Comparison of ENCODE assay signal across 18 mouse cellular contexts in the genomic region with DNA sequence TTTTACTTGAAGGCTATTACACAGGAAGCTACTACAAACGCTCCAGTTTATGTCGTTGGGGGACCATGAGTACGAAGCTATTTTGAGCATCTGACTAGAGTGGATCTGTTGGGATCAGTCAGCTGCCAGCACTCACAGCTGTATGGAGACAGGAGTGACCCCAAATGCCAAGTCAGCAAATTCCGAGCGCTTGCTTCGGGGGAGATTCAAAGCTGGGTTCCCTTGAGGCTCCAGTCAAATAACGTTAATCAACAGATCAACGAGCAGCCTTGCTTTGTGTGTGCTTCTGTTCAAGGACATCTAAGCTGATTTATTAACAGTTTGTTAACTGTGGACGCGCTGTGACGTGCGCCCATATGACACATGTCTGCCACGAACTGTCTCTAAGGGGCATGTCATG.
A peak's percentile ranks its signal among the peaks of the same experiment; 100 is the strongest.
DNase-seq lines count a peak whose midpoint lies in the region; ATAC-seq and TF ChIP-seq lines count a peak whose summit lies in the region.
"Had no signal": no experiment of that assay in that cellular context is flagged by ENCODE, and none has a peak within 500 bp of the region (broad histone marks: within the 10 kb centered on the region; RNA-seq: fewer than 3 reads in every experiment).

No protein-coding gene starts in this region.

- H3K27ac ChIP-seq in kidney, embryonic 14.5 days (ENCODE audit: low read depth, low read length), result no peak overlapping the region
- no peak overlapping the region for H3K27ac ChIP-seq in midbrain, postnatal 0 days (ENCODE audit: low read depth, low read length)
- H3K27ac ChIP-seq in midbrain, embryonic 11.5 days (ENCODE audit: low read depth, low read length), result no peak overlapping the region
- 0 out of 2 replicates have a peak overlapping the region, but pooled peaks have one; percentile 3 for H3K27ac ChIP-seq in hindbrain, embryonic 16.5 days (ENCODE audit: low read depth, low read length)
- no peak overlapping the region for H3K27ac ChIP-seq in forebrain, embryonic 16.5 days (ENCODE audit: low read length)
- H3K27ac ChIP-seq: forebrain, embryonic 13.5 days; heart, embryonic 13.5 days; liver, embryonic 13.5 days; midbrain, embryonic 10.5 days had no signal

- H3K27me3 ChIP-seq in kidney, embryonic 14.5 days (ENCODE audit: control insufficient read depth, insufficient read depth, low read length), result no peaks in the 10 kb centered on the region
- H3K27me3 ChIP-seq in midbrain, postnatal 0 days (ENCODE audit: insufficient read depth, low read length), result no peaks in the 10 kb centered on the region
- no peaks in the 10 kb centered on the region for H3K27me3 ChIP-seq in midbrain, embryonic 11.5 days (ENCODE audit: control insufficient read depth, insufficient read depth, low read length)
- no peaks in the 10 kb centered on the region for H3K27me3 ChIP-seq in hindbrain, embryonic 16.5 days (replicated peaks; ENCODE audit: control insufficient read depth, insufficient read depth, low read length)
- no peaks in the 10 kb centered on the region for H3K27me3 ChIP-seq in forebrain, embryonic 16.5 days (replicated peaks; ENCODE audit: control insufficient read depth, insufficient read depth, low read length)
- H3K27me3 ChIP-seq: forebrain, embryonic 13.5 days; heart, embryonic 13.5 days; liver, embryonic 13.5 days had no signal

- H3K9me3 ChIP-seq in kidney, embryonic 14.5 days (ENCODE audit: control insufficient read depth, low read length), result peaks cover 5% of the 10 kb centered on the region; the same call in 1 of the 2 replicates
- H3K9me3 ChIP-seq in midbrain, postnatal 0 days (ENCODE audit: low read length), result no peaks in the 10 kb centered on the region
- no peaks in the 10 kb centered on the region; the same call in 1 of the 2 replicates for H3K9me3 ChIP-seq in midbrain, embryonic 11.5 days (ENCODE audit: control insufficient read depth, low read length)
- no peaks in the 10 kb centered on the region for H3K9me3 ChIP-seq in hindbrain, embryonic 16.5 days (ENCODE audit: control insufficient read depth, low read length)
- H3K9me3 ChIP-seq in forebrain, embryonic 16.5 days (ENCODE audit: control insufficient read depth, low read length), result no peaks in the 10 kb centered on the region
- H3K9me3 ChIP-seq: forebrain, embryonic 13.5 days had no signal

- TF ChIP-seq CTCF in midbrain, postnatal 0 days (IDR thresholded peaks at IDR 0.05), result no peak

- no peaks in the 10 kb centered on the region for H3K36me3 ChIP-seq in kidney, embryonic 14.5 days (ENCODE audit: control insufficient read depth, insufficient read depth, low read length)
- H3K36me3 ChIP-seq in midbrain, postnatal 0 days (ENCODE audit: insufficient read depth, low read length), result no peaks in the 10 kb centered on the region
- no peaks in the 10 kb centered on the region for H3K36me3 ChIP-seq in midbrain, embryonic 11.5 days (ENCODE audit: control insufficient read depth, insufficient read depth, low read length)
- no peaks in the 10 kb centered on the region for H3K36me3 ChIP-seq in hindbrain, embryonic 16.5 days (ENCODE audit: control insufficient read depth, insufficient read depth, low read length)
- H3K36me3 ChIP-seq in forebrain, embryonic 16.5 days (ENCODE audit: control insufficient read depth, insufficient read depth), result no peaks in the 10 kb centered on the region
- H3K36me3 ChIP-seq: heart, embryonic 13.5 days; liver, embryonic 13.5 days; midbrain, embryonic 10.5 days had no signal

- no peak overlapping the region for H3K4me2 ChIP-seq in kidney, embryonic 14.5 days (replicated peaks; ENCODE audit: low read depth, low read length)
- H3K4me2 ChIP-seq in midbrain, postnatal 0 days (ENCODE audit: low read depth, low read length, poor library complexity, severe bottlenecking), result no peak overlapping the region
- no peak overlapping the region for H3K4me2 ChIP-seq in midbrain, embryonic 11.5 days
- no peak overlapping the region for H3K4me2 ChIP-seq in hindbrain, embryonic 16.5 days (ENCODE audit: low read length)
- H3K4me2 ChIP-seq in forebrain, embryonic 16.5 days (ENCODE audit: low read length), result no peak overlapping the region
- H3K4me2 ChIP-seq: forebrain, embryonic 13.5 days; heart, embryonic 13.5 days; liver, embryonic 13.5 days had no signal

- no peak overlapping the region for H3K4me3 ChIP-seq in kidney, embryonic 14.5 days (ENCODE audit: low read length)
- no peak overlapping the region for H3K4me3 ChIP-seq in midbrain, postnatal 0 days (ENCODE audit: low read depth, low read length)
- H3K4me3 ChIP-seq in midbrain, embryonic 11.5 days (ENCODE audit: low read depth, low read length), result no peak overlapping the region
- no peak overlapping the region for H3K4me3 ChIP-seq in hindbrain, embryonic 16.5 days (ENCODE audit: low read length)
- H3K4me3 ChIP-seq in forebrain, embryonic 16.5 days (replicated peaks; ENCODE audit: low read length), result no peak overlapping the region
- H3K4me3 ChIP-seq: forebrain, embryonic 13.5 days; heart, embryonic 13.5 days; liver, embryonic 13.5 days; midbrain, embryonic 10.5 days had no signal

- peak; percentile 61 for ATAC-seq in kidney, embryonic 14.5 days (ENCODE audit: low FRiP score, low TSS enrichment)
- no peak for ATAC-seq in midbrain, postnatal 0 days (ENCODE audit: low FRiP score)
- ATAC-seq in midbrain, embryonic 11.5 days (ENCODE audit: low FRiP score), result no peak
- peak; percentile 63; the same call in 1 of the 2 replicates for ATAC-seq in hindbrain, embryonic 16.5 days
- no peak for ATAC-seq in forebrain, embryonic 16.5 days
- ATAC-seq: CD4-positive, CD25-positive, alpha-beta regulatory T cell, adult 4 months; forebrain, embryonic 13.5 days had no signal

- 51% methylated on average over 13 of the region's 13 CpGs for WGBS in kidney, embryonic 14.5 days
- WGBS in midbrain, postnatal 0 days, result 65% methylated on average over 13 of the region's 13 CpGs
- WGBS in midbrain, embryonic 11.5 days, result 92% methylated on average over 13 of the region's 13 CpGs
- 66% methylated on average over 13 of the region's 13 CpGs for WGBS in hindbrain, embryonic 16.5 days
- WGBS in forebrain, embryonic 16.5 days, result 89% methylated on average over 13 of the region's 13 CpGs

- no peak for DNase-seq in kidney, adult 8-10 months
- peak; percentile 69 for DNase-seq in midbrain, postnatal 0 days (ENCODE audit: low spot score)
- DNase-seq in midbrain, embryonic 11.5 days (ENCODE audit: low spot score, missing footprints), result no peak
- DNase-seq in cerebellum, adult 9-10 months, result no peak
- DNase-seq: adrenal gland, postnatal 36 days; cerebellum, postnatal 14 days; heart, postnatal 4 days; kidney, adult 18-20 months; left cerebral cortex, postnatal 4 days; liver, embryonic 13.5 days; lung, postnatal 14 days had no signal

- no peak overlapping the region for H3K9ac ChIP-seq in kidney, embryonic 14.5 days (ENCODE audit: low read depth, low read length)
- no peak overlapping the region for H3K9ac ChIP-seq in midbrain, postnatal 0 days (replicated peaks; ENCODE audit: low read length, poor library complexity, severe bottlenecking)
- no peak overlapping the region for H3K9ac ChIP-seq in midbrain, embryonic 11.5 days (ENCODE audit: low read length)
- H3K9ac ChIP-seq in hindbrain, embryonic 16.5 days (ENCODE audit: low read depth, low read length), result no peak overlapping the region
- H3K9ac ChIP-seq in forebrain, embryonic 16.5 days (replicated peaks; ENCODE audit: low read depth, low read length), result no peak overlapping the region
- H3K9ac ChIP-seq: forebrain, embryonic 13.5 days; heart, embryonic 13.5 days; liver, embryonic 13.5 days had no signal

- H3K4me1 ChIP-seq in kidney, embryonic 14.5 days (ENCODE audit: control insufficient read depth, insufficient read depth, low read length), result peaks cover 6% of the 10 kb centered on the region; the same call in 1 of the 2 replicates
- H3K4me1 ChIP-seq in midbrain, postnatal 0 days (ENCODE audit: insufficient read depth, low read length), result no peaks in the 10 kb centered on the region
- H3K4me1 ChIP-seq in midbrain, embryonic 11.5 days (ENCODE audit: control insufficient read depth, insufficient read depth, low read length), result no peaks in the 10 kb centered on the region
- peaks cover 2% of the 10 kb centered on the region; the same call in 1 of the 2 replicates for H3K4me1 ChIP-seq in hindbrain, embryonic 16.5 days (ENCODE audit: control insufficient read depth, insufficient read depth, low read depth, low read length)
- H3K4me1 ChIP-seq in forebrain, embryonic 16.5 days (replicated peaks; ENCODE audit: control insufficient read depth, insufficient read depth, low read length), result no peaks in the 10 kb centered on the region
- H3K4me1 ChIP-seq: forebrain, embryonic 13.5 days; heart, embryonic 13.5 days; liver, embryonic 13.5 days; midbrain, embryonic 10.5 days had no signal

Comparison
In these comparisons a context has a peak if more than half of its experiments do, and no peak if none do; other contexts are left out.
1. ATAC-seq: peak in kidney, embryonic 14.5 days (single experiment) and hindbrain, embryonic 16.5 days (single experiment); none in midbrain, postnatal 0 days (single experiment), midbrain, embryonic 11.5 days (single experiment) and forebrain, embryonic 16.5 days (single experiment).